Mouse (Mus musculus): ENCODE measurements around the gene Tenm3.

DNA sequence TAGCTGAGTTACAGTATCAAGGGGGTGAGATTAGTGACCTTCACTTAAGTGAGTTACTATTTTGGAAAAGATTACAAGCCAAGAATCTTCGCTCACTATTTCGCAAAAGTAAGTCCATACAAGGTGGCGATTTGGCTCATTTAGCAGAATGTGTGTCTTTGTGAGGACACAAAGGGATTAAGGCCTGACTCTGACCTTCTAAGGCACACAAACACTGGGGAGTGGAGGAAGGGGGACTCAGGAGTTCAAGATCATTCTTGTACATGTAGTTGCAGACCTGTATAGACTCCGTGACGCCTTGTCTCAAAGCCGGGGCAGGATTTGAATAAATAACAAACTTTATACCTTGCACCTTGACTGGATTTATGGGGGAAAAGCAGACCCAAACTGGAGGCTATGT lies 115.7 kb downstream of the Tenm3 start:
- TF ChIP-seq ZKSCAN1 (IDR thresholded peaks at IDR 0.05; ENCODE audit: borderline replicate concordance, low read depth, low read length) (no peak), ZNF384 (IDR thresholded peaks at IDR 0.05; ENCODE audit: low read depth, low read length) (no peak), ELF1 (IDR thresholded peaks at IDR 0.05; ENCODE audit: low read depth, low read length) (no peak), POLR2A (IDR thresholded peaks at IDR 0.05; ENCODE audit: low read depth, low read length) (no peak), CTCF (conservative IDR thresholded peaks at IDR 0.05 in 1 of 2, IDR thresholded peaks at IDR 0.05 in 1 of 2; ENCODE audit: low read depth in 2 of 2, low read length in 2 of 2) (no peak), TCF12 (IDR thresholded peaks at IDR 0.05; ENCODE audit: low read depth, low read length) (no peak), RAD21 (IDR thresholded peaks at IDR 0.05; ENCODE audit: low read depth, low read length) (no peak), USF2 (conservative IDR thresholded peaks at IDR 0.05; ENCODE audit: low read depth, low read length) (no peak), HCFC1 (IDR thresholded peaks at IDR 0.05; ENCODE audit: low read depth, low read length) (no peak), TBP (conservative IDR thresholded peaks at IDR 0.05; ENCODE audit: low read depth, low read length) (no peak), EP300 (IDR thresholded peaks at IDR 0.05; ENCODE audit: low read length) (no peak)

All from CH12.LX (cell line).